Mouse (Mus musculus) liver, embryonic 14.5 days (tissue): Measurements from ENCODE around the gene Sh3bgrl3. TPM values are rescaled to one million over a fixed set of nuclear protein-coding genes. Genes with fewer than 3 reads are reported as not detected.

Source experiments
- ATAC-seq: fragments of 200-750 bp; cut with Nextera tagmentation; 2 replicates; pipeline ENCODE4 v1.8.0; 2017; ENCODE audit warnings: moderate number of reproducible peaks, mild to moderate bottlenecking, moderate library complexity; ENCODE audit not compliant: insufficient read depth
- DNase-seq, 3 experiments: peaks; one replicate each; pipeline ENCODE4 v3.0.0-alpha.2; 2012 to 2013; ENCODE audit warnings: low read depth in 3 of 3, low spot score in 3 of 3
- H3K27ac ChIP-seq: fragments of 300-500 bp; sonication (generic); 2 replicates; pipeline ENCODE4 v1.5.1; 2014; ENCODE audit warnings: moderate library complexity, mild to moderate bottlenecking, control low read depth, inconsistent platforms
- H3K27me3 ChIP-seq: fragments of 300-500 bp; sonication (generic); 2 replicates; pipeline ENCODE4 v1.6.1; 2014; ENCODE audit warnings: mild to moderate bottlenecking, low read length, moderate library complexity; ENCODE audit not compliant: control insufficient read depth, insufficient read depth
- H3K36me3 ChIP-seq: fragments of 300-500 bp; sonication (generic); replicated peaks from 2 replicates; pipeline ENCODE4 v1.6.1; 2014; ENCODE audit warnings: low read depth; ENCODE audit not compliant: control insufficient read depth, insufficient read depth
- H3K4me1 ChIP-seq, 2 experiments: fragments of 200-500 bp in 1 of 2; fragments of 300-500 bp in 1 of 2; sonication (generic) in 1 of 2; replicated peaks; 2 replicates each; pipeline ENCODE4 v1.6.1; 2012 to 2014; ENCODE audit warnings: antibody characterized with exemption in 1 of 2, inconsistent platforms in 1 of 2, low read length in 1 of 2; ENCODE audit not compliant: control insufficient read depth in 2 of 2, insufficient read depth in 2 of 2
- H3K4me2 ChIP-seq: fragments of 300-500 bp; sonication (generic); 2 replicates; pipeline ENCODE4 v1.6.1; 2014; ENCODE audit warnings: low read depth, mild to moderate bottlenecking, control low read depth, moderate library complexity
- H3K4me3 ChIP-seq, 2 experiments: fragments of 200-500 bp in 1 of 2; fragments of 300-500 bp in 1 of 2; sonication (generic) in 1 of 2; 2 replicates each; pipeline ENCODE4 v1.5.1; 2012 to 2014; ENCODE audit warnings: low read depth in 2 of 2, low read length in 2 of 2, mild to moderate bottlenecking in 2 of 2, control low read depth in 1 of 2, inconsistent platforms in 1 of 2, moderate library complexity in 1 of 2; ENCODE audit not compliant: insufficient read depth in 1 of 2
- H3K9ac ChIP-seq: fragments of 300-500 bp; sonication (generic); replicated peaks from 2 replicates; pipeline ENCODE4 v1.6.1; 2014; ENCODE audit warnings: mild to moderate bottlenecking, control low read depth, moderate library complexity
- H3K9me3 ChIP-seq: fragments of 300-500 bp; sonication (generic); 2 replicates; pipeline ENCODE4 v1.6.1; 2016; ENCODE audit warnings: low read length, mixed read lengths; ENCODE audit not compliant: control insufficient read depth
- CTCF ChIP-seq: IDR thresholded peaks from 2 replicates; pipeline ENCODE4 v1.5.1; 2016; ENCODE audit warnings: antibody characterized with exemption, low read depth, control low read depth
- EP300 ChIP-seq: IDR thresholded peaks from 2 replicates; pipeline ENCODE4 v1.6.1; 2016; ENCODE audit warnings: antibody characterized with exemption, low read depth
- WGBS: fragments of 180-500 bp; shearing (Covaris S2); extraction: QIAGEN DNeasy Blood & Tissue Kit; methylation state at CpG from one replicate; pipeline ENCODE4 v1.1.7; 2014; ENCODE audit not compliant: insufficient replicate concordance; 5-methylcytosine and 5-hydroxymethylcytosine counted together
- polyA plus RNA-seq, 2 experiments: library from polyadenylated mRNA; depleted of rRNA in 1 of 2; stranded (reverse) in 1 of 2; unstranded in 1 of 2; fragments of >200 nt; fragmentation: Nextera tagmentation in 1 of 2; extraction: Ambion mirVana in 1 of 2; gene quantifications; 2 replicates each; pipeline versions ENCODE4 v1.2.1 to v1.2.3; 2012 to 2014

Gene Sh3bgrl3
- polyA plus RNA-seq, 2 experiments: 79.9 to 153 TPM

DNA sequence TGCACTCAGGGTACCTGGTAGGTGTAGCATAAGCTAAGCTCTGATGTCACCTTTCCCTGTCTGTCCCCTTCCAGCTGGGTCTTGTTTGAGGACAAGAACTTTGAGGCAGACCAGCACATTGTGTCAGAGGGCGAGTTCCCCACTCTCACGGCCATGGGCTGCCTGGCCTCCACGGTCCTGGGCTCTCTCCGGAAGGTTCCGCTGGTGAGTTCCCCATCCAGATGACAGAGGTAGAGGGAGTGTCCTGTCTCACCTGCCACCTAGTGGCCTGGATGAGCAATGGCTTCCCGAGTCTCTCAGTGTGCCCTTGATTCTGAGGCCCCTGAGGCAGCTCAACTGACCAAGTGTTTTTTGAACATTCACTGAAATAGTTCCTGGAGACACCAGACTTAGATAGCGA, 41.2 kb downstream of the Sh3bgrl3 start:
- Histone ChIP-seq H3K4me2 (no peak overlapping the region), H3K4me3 (no peak overlapping the region)
- no peak for DNase-seq

GRCm38 (mm10) chr4:134084999-134085398, 43.6 kb downstream of the Sh3bgrl3 start:
- H3K4me3 ChIP-seq: no peak overlapping the region
- H3K9ac ChIP-seq: no peak overlapping the region
- peaks cover 8 to 13% of the 10 kb centered on the region in 2 experiments for H3K4me1 ChIP-seq
- H3K4me2 ChIP-seq: no peak overlapping the region
- H3K36me3 ChIP-seq: no peaks in the 10 kb centered on the region
- no peaks in the 10 kb centered on the region; the same call in 1 of the 2 replicates for H3K27me3 ChIP-seq
- no peak overlapping the region for H3K27ac ChIP-seq
- H3K9me3 ChIP-seq: no peaks in the 10 kb centered on the region
- WGBS: 75% methylated on average over 4 of the region's 4 CpGs
- no peak for ATAC-seq
- TF ChIP-seq EP300 (no peak), CTCF (peak; percentile 20; the same call in 1 of the 2 replicates)
- no peak for DNase-seq

More for the DNA sequence above, 41.2 kb downstream of the Sh3bgrl3 start:
- Histone ChIP-seq H3K36me3 (no peaks in the 10 kb centered on the region), H3K4me1 (peaks cover 0 to 1% of the 10 kb centered on the region in 2 experiments; a peak in 3 of 4 replicates), H3K27me3 (no peaks in the 10 kb centered on the region), H3K9me3 (no peaks in the 10 kb centered on the region), H3K27ac (no peak overlapping the region), H3K9ac (no peak overlapping the region)
- TF ChIP-seq EP300: no peak
- TF ChIP-seq CTCF: peak; percentile 89
- WGBS: 18% methylated on average over 7 of the region's 7 CpGs
- peak; percentile 35; the same call in 1 of the 2 replicates for ATAC-seq

DNA sequence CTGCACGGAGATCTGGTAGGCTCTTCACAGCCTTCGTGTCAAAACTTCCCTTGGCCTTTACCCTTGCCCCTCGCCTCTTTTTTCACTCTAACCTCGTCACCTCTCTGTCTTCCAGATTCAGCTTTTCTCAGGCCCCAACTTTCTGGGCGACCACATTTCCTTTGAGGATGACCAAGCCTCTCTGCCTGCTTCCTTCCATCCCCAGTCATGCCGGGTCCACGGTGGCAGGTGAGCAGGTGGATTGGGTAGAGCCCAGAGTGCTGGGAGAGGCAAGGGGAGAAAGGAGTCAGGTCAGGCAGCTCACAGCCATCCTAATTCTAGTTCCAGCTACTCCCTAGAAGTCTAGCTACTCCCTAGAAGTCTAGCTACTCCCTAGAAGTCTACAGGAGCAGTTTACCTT, 46.1 kb downstream of the Sh3bgrl3 start:
- Histone ChIP-seq H3K9me3 (no peaks in the 10 kb centered on the region), H3K9ac (no peak overlapping the region), H3K36me3 (no peaks in the 10 kb centered on the region), H3K4me3 (peak overlapping the region; percentile 31 to 47; a peak in 2 of 4 replicates), H3K27me3 (no peaks in the 10 kb centered on the region; the same call in 1 of the 2 replicates), H3K4me1 (peaks cover 8 to 13% of the 10 kb centered on the region in 2 experiments), H3K4me2 (peak overlapping the region; percentile 69), H3K27ac (no peak overlapping the region)
- DNase-seq: no peak
- ATAC-seq: no peak
- WGBS: 13% methylated on average over 7 of the region's 7 CpGs
- TF ChIP-seq CTCF (no peak), EP300 (no peak)

- 2% methylated on average over 41 of the region's 41 CpGs for WGBS
- peaks cover 8 to 13% of the 10 kb centered on the region in 2 experiments for H3K4me1 ChIP-seq
- peak overlapping the region; percentile 69 for H3K4me2 ChIP-seq
- TF ChIP-seq EP300: no peak
- no peak for TF ChIP-seq CTCF
- H3K27ac ChIP-seq: no peak overlapping the region
- no peaks in the 10 kb centered on the region for H3K36me3 ChIP-seq
- no peaks in the 10 kb centered on the region; the same call in 1 of the 2 replicates for H3K27me3 ChIP-seq
- peak in 2 of 3 experiments; percentile 49 to 65 for DNase-seq
- peak; percentile 91 for ATAC-seq
- peak overlapping the region; percentile 47 to 50 for H3K4me3 ChIP-seq
- H3K9me3 ChIP-seq: no peaks in the 10 kb centered on the region
- H3K9ac ChIP-seq: no peak overlapping the region
Observed at GRCm38 (mm10) chr4:134081730-134082386, 46.7 kb downstream of the Sh3bgrl3 start.

DNA sequence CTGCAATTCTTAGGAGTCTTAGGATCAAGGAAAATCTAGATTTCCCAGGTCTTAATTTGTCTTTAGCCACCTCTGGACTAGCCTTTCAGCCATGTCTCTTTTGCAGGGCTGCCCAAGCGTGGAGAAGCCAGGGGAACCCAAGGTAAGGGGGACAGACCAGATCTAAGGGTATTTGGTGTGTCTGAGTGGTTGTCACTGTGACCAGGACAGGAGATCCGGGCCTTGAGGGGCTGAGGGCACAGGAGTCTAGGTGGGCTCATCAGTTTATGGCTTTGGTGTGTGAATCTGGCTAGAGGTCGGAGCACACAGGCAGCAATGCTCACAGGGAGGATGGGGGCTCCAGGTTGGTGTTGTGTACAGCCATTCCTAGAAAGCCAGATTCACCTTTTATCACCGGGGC, 47.9 kb downstream of the Sh3bgrl3 start:
- no peak for ATAC-seq
- DNase-seq: no peak
- no peaks in the 10 kb centered on the region for H3K9me3 ChIP-seq
- H3K9ac ChIP-seq: no peak overlapping the region
- peaks cover 8 to 13% of the 10 kb centered on the region in 2 experiments for H3K4me1 ChIP-seq
- H3K27ac ChIP-seq: no peak overlapping the region
- TF ChIP-seq CTCF (no peak), EP300 (no peak)
- no peak overlapping the region for H3K4me3 ChIP-seq
- WGBS: 69% methylated on average over 4 of the region's 4 CpGs
- H3K27me3 ChIP-seq: no peaks in the 10 kb centered on the region; the same call in 1 of the 2 replicates
- no peak overlapping the region for H3K4me2 ChIP-seq
- no peaks in the 10 kb centered on the region for H3K36me3 ChIP-seq
